Mouse (Mus musculus) kidney, embryonic 16.5 days (tissue): Measurements from ENCODE around the gene Cntn1. TPM values are rescaled to one million over a fixed set of nuclear protein-coding genes. Genes with fewer than 3 reads are reported as not detected.
A peak's percentile ranks its signal among the peaks of the same experiment; 100 is the strongest.

Experiments
- ATAC-seq: fragments of 200-750 bp; cut with Nextera tagmentation; 2 replicates; pipeline ENCODE4 v1.8.0; 2017; ENCODE audit warnings: moderate TSS enrichment; ENCODE audit not compliant: low FRiP score, low TSS enrichment
- H3K27ac ChIP-seq: fragments of 300-500 bp; sonication (generic); 2 replicates; pipeline ENCODE4 v1.5.1; 2014; ENCODE audit warnings: low read length
- H3K27me3 ChIP-seq: fragments of 300-500 bp; sonication (generic); 2 replicates; pipeline ENCODE4 v1.6.1; 2014; ENCODE audit warnings: low read length, control low read depth, mixed read lengths; ENCODE audit not compliant: insufficient read depth
- H3K36me3 ChIP-seq: fragments of 300-500 bp; sonication (generic); 2 replicates; pipeline ENCODE4 v1.6.1; 2014; ENCODE audit warnings: low read length, control low read depth, mixed read lengths; ENCODE audit not compliant: insufficient read depth
- H3K4me1 ChIP-seq: fragments of 300-500 bp; sonication (generic); 2 replicates; pipeline ENCODE4 v1.6.1; 2014; ENCODE audit warnings: low read length, control low read depth, mixed read lengths; ENCODE audit not compliant: insufficient read depth
- H3K4me2 ChIP-seq: fragments of 300-500 bp; sonication (generic); replicated peaks from 2 replicates; pipeline ENCODE4 v1.6.1; 2014; ENCODE audit warnings: low read depth, low read length
- H3K4me3 ChIP-seq: fragments of 300-500 bp; sonication (generic); 2 replicates; pipeline ENCODE4 v1.5.1; 2014; ENCODE audit warnings: mild to moderate bottlenecking, low read length
- H3K9ac ChIP-seq: fragments of 300-500 bp; sonication (generic); replicated peaks from 2 replicates; pipeline ENCODE4 v1.6.1; 2014; ENCODE audit warnings: low read length
- H3K9me3 ChIP-seq: fragments of 300-500 bp; sonication (generic); 2 replicates; pipeline ENCODE4 v1.6.1; 2016; ENCODE audit warnings: low read length, control low read depth
- WGBS: fragments of 180-500 bp; shearing (Covaris S2); extraction: QIAGEN DNeasy Blood & Tissue Kit; methylation state at CpG from one replicate; pipeline ENCODE4 v1.1.7; 2014; 5-methylcytosine and 5-hydroxymethylcytosine counted together
- polyA plus RNA-seq: library from polyadenylated mRNA; unstranded; fragments of >200 nt; fragmentation: Nextera tagmentation; extraction: Ambion mirVana; gene quantifications from 2 replicates; pipeline ENCODE4 v1.2.1, GENCODE M21; 2015

The Cntn1 gene
- polyA plus RNA-seq, 1 experiment from 2014 or later: 1.7 TPM

GRCm38 (mm10) chr15:92231386-92231785 lies 180.4 kb downstream of the Cntn1 start:
- WGBS: 21% methylated on average over 7 of the region's 7 CpGs
- ATAC-seq: no peak; the same call in 1 of the 2 replicates
- H3K4me2 ChIP-seq: no peak overlapping the region

GRCm38 (mm10) chr15:92235836-92236235 lies 184.9 kb downstream of the Cntn1 start:
- no peak for ATAC-seq
- Histone ChIP-seq H3K4me2 (no peak overlapping the region), H3K9ac (no peak overlapping the region), H3K4me1 (no peaks in the 10 kb centered on the region), H3K9me3 (no peaks in the 10 kb centered on the region), H3K27me3 (no peaks in the 10 kb centered on the region; the same call in 1 of the 2 replicates), H3K27ac (no peak overlapping the region), H3K4me3 (no peak overlapping the region), H3K36me3 (no peaks in the 10 kb centered on the region)
- 75% methylated on average over 6 of the region's 6 CpGs for WGBS

More at GRCm38 (mm10) chr15:92231386-92231785, 180.4 kb downstream of the Cntn1 start:
- H3K27ac ChIP-seq: no peak overlapping the region
- no peak overlapping the region for H3K4me3 ChIP-seq
- no peaks in the 10 kb centered on the region for H3K36me3 ChIP-seq
- no peaks in the 10 kb centered on the region for H3K4me1 ChIP-seq
- no peaks in the 10 kb centered on the region; the same call in 1 of the 2 replicates for H3K27me3 ChIP-seq
- no peak overlapping the region for H3K9ac ChIP-seq
- no peaks in the 10 kb centered on the region for H3K9me3 ChIP-seq

GRCm38 (mm10) chr15:92264980-92265707 lies 214.2 kb downstream of the Cntn1 start:
- no peaks in the 10 kb centered on the region for H3K27me3 ChIP-seq

GRCm38 (mm10) chr15:92268341-92268740 lies 217.4 kb downstream of the Cntn1 start:
- ATAC-seq: no peak
- H3K27me3 ChIP-seq: no peaks in the 10 kb centered on the region
- no peaks in the 10 kb centered on the region for H3K9me3 ChIP-seq
- H3K4me2 ChIP-seq: no peak overlapping the region
- H3K4me3 ChIP-seq: no peak overlapping the region
- H3K4me1 ChIP-seq: no peaks in the 10 kb centered on the region
- no peaks in the 10 kb centered on the region for H3K36me3 ChIP-seq
- no peak overlapping the region for H3K9ac ChIP-seq
- WGBS: 61% methylated on average over 3 of the region's 3 CpGs
- no peak overlapping the region for H3K27ac ChIP-seq

More at GRCm38 (mm10) chr15:92264980-92265707, 214.2 kb downstream of the Cntn1 start:
- H3K27ac ChIP-seq: no peak overlapping the region
- H3K4me2 ChIP-seq: no peak overlapping the region
- no peaks in the 10 kb centered on the region for H3K9me3 ChIP-seq
- H3K4me1 ChIP-seq: no peaks in the 10 kb centered on the region
- no peak overlapping the region for H3K9ac ChIP-seq
- H3K4me3 ChIP-seq: no peak overlapping the region
- no peaks in the 10 kb centered on the region for H3K36me3 ChIP-seq
- WGBS: 31% methylated on average over 7 of the region's 7 CpGs
- no peak for ATAC-seq

- Histone ChIP-seq H3K4me1 (no peaks in the 10 kb centered on the region), H3K4me2 (no peak overlapping the region), H3K4me3 (no peak overlapping the region), H3K9ac (no peak overlapping the region), H3K27me3 (no peaks in the 10 kb centered on the region), H3K36me3 (no peaks in the 10 kb centered on the region), H3K9me3 (no peaks in the 10 kb centered on the region), H3K27ac (no peak overlapping the region)
- 89% methylated on average over 18 of the region's 18 CpGs for WGBS
- no peak for ATAC-seq
These were observed 217.9 kb downstream of the Cntn1 start for GRCm38 (mm10) chr15:92268741-92269322.

- no peaks in the 10 kb centered on the region for H3K4me1 ChIP-seq
- H3K36me3 ChIP-seq: no peaks in the 10 kb centered on the region
- ATAC-seq: no peak
These were observed 220.9 kb downstream of the Cntn1 start for GRCm38 (mm10) chr15:92271801-92272365.

GRCm38 (mm10) chr15:92276826-92277225 lies 225.9 kb downstream of the Cntn1 start:
- Histone ChIP-seq H3K27ac (no peak overlapping the region), H3K9me3 (no peaks in the 10 kb centered on the region), H3K4me2 (no peak overlapping the region), H3K4me1 (no peaks in the 10 kb centered on the region), H3K4me3 (no peak overlapping the region), H3K36me3 (no peaks in the 10 kb centered on the region), H3K9ac (no peak overlapping the region), H3K27me3 (no peaks in the 10 kb centered on the region)
- 16% methylated on average over 4 of the region's 4 CpGs for WGBS
- ATAC-seq: peak; percentile 51; the same call in 1 of the 2 replicates

More at GRCm38 (mm10) chr15:92271801-92272365, 220.9 kb downstream of the Cntn1 start:
- H3K27ac ChIP-seq: no peak overlapping the region
- H3K9ac ChIP-seq: no peak overlapping the region
- H3K4me2 ChIP-seq: no peak overlapping the region
- no peaks in the 10 kb centered on the region for H3K27me3 ChIP-seq
- no peaks in the 10 kb centered on the region for H3K9me3 ChIP-seq
- no peak overlapping the region for H3K4me3 ChIP-seq
- 51% methylated on average over 6 of the region's 6 CpGs for WGBS

- Histone ChIP-seq H3K9me3 (no peaks in the 10 kb centered on the region), H3K27ac (no peak overlapping the region), H3K4me2 (no peak overlapping the region), H3K36me3 (no peaks in the 10 kb centered on the region), H3K4me1 (no peaks in the 10 kb centered on the region), H3K4me3 (no peak overlapping the region), H3K27me3 (no peaks in the 10 kb centered on the region), H3K9ac (no peak overlapping the region)
- no peak for ATAC-seq
- WGBS: 73% methylated on average over 4 of the region's 4 CpGs
These were observed 227.0 kb downstream of the Cntn1 start for GRCm38 (mm10) chr15:92277984-92278383.

GRCm38 (mm10) chr15:92280966-92281365 lies 230.0 kb downstream of the Cntn1 start:
- 82% methylated on average over 6 of the region's 6 CpGs for WGBS
- Histone ChIP-seq H3K4me3 (no peak overlapping the region), H3K4me2 (no peak overlapping the region), H3K36me3 (no peaks in the 10 kb centered on the region), H3K27me3 (no peaks in the 10 kb centered on the region), H3K4me1 (no peaks in the 10 kb centered on the region), H3K27ac (no peak overlapping the region), H3K9ac (no peak overlapping the region), H3K9me3 (no peaks in the 10 kb centered on the region)
- ATAC-seq: no peak

GRCm38 (mm10) chr15:92287616-92288015 lies 236.7 kb downstream of the Cntn1 start:
- 73% methylated on average over 4 of the region's 4 CpGs for WGBS
- H3K9me3 ChIP-seq: no peaks in the 10 kb centered on the region
- ATAC-seq: no peak

More at GRCm38 (mm10) chr15:92287616-92288015, 236.7 kb downstream of the Cntn1 start:
- no peaks in the 10 kb centered on the region for H3K36me3 ChIP-seq
- no peaks in the 10 kb centered on the region for H3K27me3 ChIP-seq
- H3K4me1 ChIP-seq: no peaks in the 10 kb centered on the region
- no peak overlapping the region for H3K4me2 ChIP-seq
- no peak overlapping the region for H3K4me3 ChIP-seq
- H3K27ac ChIP-seq: no peak overlapping the region
- H3K9ac ChIP-seq: no peak overlapping the region
